Mouse (Mus musculus): ENCODE data around the gene Otof.

Otof gene

GRCm38 (mm10) chr5:30423572-30424244 is 38.0 kb downstream of the Otof start:
- DNase-seq (ENCODE audit: low spot score in 2 of 2) = peak; percentile 22 to 67

- no peak for DNase-seq (ENCODE audit: low spot score in 2 of 2)
Measured at GRCm38 (mm10) chr5:30423121-30423520, 38.6 kb downstream of the Otof start.

DNA sequence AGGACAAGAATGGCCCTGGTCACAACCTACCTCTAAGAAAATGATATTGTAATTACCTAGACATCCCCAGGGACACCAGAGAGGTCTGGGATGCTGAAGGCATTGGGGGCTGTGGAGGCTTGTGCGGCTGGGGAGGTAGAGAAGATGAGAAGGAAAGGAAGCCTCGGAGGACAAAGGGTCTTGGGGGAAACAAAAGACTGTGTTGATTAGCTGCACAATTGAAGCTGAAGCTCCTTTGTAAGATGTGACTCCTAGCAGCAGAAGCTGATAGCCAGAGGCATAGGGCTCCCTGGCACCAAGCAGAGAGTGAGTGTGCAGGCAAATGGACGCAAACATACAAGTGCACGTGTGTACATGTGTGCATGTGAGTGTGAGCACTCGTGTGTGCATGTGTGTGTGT is 45.1 kb downstream of the Otof start:
- DNase-seq (ENCODE audit: low spot score in 2 of 2) = no peak

DNA sequence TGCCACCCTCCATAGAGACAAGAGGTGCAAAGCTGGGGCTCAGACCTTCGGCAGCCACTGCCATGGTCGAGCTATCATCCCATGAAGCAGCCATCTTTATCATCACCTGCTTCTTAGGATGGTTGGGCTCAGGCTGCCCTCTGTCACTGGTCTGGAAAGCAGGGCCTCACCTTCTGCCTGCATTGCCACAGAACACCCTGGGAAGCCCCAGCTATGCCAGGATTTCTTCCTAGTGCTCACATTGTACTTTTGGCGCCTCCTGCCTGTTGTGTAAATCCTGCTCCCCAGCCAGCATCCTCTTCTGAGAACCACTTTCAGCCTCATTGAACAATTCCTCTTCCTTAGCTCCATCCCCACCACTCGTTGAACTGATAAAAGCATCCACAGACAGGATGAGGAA is 45.9 kb downstream of the Otof start:
- DNase-seq (ENCODE audit: low spot score in 2 of 2) = no peak

GRCm38 (mm10) chr5:30415381-30415780 is 46.4 kb downstream of the Otof start:
- DNase-seq (ENCODE audit: low spot score in 2 of 2) = no peak

- DNase-seq (ENCODE audit: low spot score in 2 of 2) = no peak
Measured at GRCm38 (mm10) chr5:30411524-30411923, 50.2 kb downstream of the Otof start.

DNA sequence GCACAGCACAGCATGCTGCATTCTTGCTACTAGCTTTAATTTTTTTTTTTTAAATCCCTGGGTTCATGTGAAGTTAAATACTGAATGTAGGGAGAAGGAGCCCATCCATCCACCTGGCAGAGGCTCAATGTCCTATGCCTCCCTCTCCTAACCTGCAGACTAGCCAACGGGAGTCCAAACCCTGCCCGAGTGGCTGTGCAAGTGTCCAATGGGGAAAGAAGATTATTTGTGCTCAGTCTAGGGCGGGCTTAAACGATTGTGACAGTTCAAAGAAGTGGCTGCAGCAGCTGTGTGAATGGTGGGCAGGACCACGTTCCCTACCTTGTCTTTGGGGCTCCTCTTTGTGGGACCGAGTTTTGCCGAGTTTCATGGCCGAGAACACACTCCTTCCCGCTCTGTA is 54.9 kb downstream of the Otof start:
- DNase-seq (ENCODE audit: low spot score in 2 of 2) = no peak

DNA sequence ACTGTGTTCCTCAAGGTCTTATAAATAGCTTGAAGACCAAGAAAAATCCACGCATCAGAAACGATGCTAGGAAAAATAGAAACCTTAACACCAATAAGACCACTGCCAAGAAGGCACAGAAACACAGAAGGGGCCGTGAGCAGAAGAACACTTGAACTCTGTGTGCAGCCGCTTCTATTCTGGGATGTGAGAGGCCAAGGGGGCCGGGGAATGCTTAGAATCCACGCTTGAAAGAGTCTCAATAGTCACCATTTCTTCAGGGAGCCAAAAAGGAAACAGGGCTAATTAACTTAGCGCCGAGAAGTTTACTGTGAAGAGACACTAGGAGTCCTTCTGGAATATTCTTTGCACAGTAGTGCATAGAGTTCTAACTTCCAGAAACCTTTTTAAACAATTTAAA is 60.6 kb downstream of the Otof start:
- DNase-seq (ENCODE audit: low spot score in 2 of 2) = peak in 1 of 2 experiments; percentile 15

GRCm38 (mm10) chr5:30400521-30400920 is 61.2 kb downstream of the Otof start:
- peak in 1 of 2 experiments; percentile 6 for DNase-seq (ENCODE audit: low spot score in 2 of 2)

DNA sequence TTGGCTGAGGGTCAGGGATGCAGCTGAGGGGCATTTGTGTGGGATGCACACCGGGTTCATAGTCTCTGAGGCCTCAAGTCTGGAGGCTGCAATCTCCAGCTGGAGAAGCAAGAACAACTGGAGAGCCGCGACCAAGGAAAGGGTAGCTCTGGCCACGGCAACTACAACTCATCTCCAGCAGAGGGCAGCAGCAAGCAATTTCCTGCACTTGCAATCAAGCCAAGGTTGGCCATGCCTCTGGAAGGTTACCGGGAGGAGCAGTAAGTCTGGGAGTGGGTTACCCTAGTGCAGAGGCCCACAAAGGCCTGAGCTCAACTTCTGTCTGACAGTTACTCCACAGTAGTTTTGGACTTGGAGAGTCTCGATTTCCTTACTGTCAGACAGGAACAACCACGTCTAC is 70.3 kb downstream of the Otof start:
- DNase-seq (ENCODE audit: low spot score in 2 of 2) = peak; percentile 75 to 81

DNA sequence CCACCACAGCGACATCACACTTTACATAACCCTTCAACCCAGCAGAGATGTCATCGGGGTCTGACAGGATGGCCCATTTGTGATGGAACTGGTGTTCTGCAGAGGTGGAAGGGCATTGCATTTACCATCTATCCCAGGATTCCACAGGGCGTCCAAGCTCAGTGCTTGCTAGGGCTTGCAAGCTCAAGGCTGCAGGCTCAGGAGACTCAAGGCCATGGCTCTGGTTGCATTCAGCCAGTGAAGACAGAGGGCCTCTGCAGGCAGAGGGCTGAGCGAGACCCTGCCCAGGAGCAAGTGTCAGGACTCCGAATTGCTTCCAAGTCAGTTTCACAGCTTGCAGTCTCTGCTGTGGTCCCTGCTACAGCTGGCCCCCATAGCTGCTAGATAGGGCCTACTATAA is 71.9 kb downstream of the Otof start:
- no peak for DNase-seq (ENCODE audit: low spot score in 2 of 2)

DNA sequence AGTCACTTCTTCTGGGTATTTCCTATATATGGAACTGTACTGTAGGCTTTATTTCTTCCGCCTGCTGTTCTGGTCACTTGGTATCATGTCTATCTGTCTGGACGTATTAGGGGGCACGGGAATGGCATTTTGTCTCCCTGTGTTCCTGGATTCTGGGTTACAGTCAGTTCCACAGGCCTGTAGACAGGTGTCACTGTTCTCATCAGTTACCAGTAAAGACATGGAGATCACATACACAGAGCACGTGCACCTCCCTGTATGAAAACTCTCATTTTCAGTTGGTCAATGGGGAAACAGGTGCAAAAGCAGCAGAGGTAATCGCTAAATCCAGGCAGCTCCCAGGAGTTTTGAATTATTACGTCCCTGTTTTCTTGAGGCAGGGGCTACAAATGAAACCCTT is 74.0 kb downstream of the Otof start:
- DNase-seq (ENCODE audit: low spot score in 2 of 2) = no peak

- DNase-seq (ENCODE audit: low spot score in 2 of 2) = no peak
Measured at GRCm38 (mm10) chr5:30382876-30383275, 78.9 kb downstream of the Otof start.

- DNase-seq (ENCODE audit: low spot score in 2 of 2) = peak; percentile 34 to 42
Measured at GRCm38 (mm10) chr5:30369426-30369825, 92.3 kb downstream of the Otof start.

GRCm38 (mm10) chr5:30367405-30367804 is 94.3 kb downstream of the Otof start:
- DNase-seq (ENCODE audit: low spot score in 2 of 2) = no peak

DNA sequence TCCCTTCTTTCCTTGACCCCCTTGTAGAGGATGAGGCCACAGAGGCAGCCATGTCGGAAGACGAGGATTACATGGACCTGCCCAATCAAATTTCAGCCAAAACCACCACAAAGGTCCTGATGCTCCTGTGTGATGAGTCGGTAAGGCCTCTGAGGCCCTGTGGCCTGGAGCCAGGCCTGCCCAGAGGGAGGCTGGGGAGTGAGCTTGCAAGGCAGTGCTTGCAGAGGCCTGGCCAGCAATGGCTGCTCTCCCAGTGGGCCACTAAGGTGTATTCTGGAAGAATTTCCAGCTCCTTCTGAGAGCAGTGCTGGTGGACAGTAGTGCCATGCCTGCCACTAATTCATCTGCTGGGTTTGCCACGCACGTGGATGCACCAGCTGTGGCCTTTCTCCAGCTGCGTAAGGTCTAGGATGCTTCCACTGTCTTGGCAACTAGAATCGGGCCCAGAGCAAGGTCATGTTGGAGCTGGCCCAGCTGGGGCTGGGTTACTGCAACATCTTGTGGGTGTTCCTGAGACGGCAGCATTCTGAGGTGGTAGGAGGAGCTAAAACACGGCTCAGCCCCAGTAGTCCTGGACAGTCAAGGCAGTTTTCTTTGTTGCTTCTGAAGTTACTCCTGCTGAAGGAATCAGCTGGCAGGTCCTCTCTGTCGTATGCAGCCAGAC is 103.2 kb downstream of the Otof start:
- no peak for DNase-seq (ENCODE audit: low spot score in 2 of 2)

DNA sequence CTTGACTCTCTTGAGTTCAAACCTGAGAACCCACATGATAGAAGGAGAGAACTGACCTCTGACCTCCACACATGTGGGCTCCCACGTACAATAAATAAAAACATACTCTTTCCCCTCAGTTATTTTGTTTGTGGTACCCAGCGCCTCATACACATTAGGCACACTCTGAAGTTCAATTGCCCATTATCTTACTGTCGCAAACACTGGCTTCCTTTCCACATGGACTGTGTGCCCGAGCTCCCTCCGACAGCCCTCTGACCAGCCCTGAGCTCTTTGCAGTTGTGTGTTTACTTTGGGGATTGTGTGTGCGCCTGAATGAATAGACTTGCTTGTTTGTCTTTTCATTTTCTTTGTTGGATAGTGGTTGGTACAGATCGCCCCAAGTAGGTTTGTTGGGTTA is 105.1 kb downstream of the Otof start:
- DNase-seq (ENCODE audit: low spot score in 2 of 2) = no peak

GRCm38 (mm10) chr5:30355559-30356159 is 106.1 kb downstream of the Otof start:
- DNase-seq (ENCODE audit: low spot score in 2 of 2) = no peak

DNA sequence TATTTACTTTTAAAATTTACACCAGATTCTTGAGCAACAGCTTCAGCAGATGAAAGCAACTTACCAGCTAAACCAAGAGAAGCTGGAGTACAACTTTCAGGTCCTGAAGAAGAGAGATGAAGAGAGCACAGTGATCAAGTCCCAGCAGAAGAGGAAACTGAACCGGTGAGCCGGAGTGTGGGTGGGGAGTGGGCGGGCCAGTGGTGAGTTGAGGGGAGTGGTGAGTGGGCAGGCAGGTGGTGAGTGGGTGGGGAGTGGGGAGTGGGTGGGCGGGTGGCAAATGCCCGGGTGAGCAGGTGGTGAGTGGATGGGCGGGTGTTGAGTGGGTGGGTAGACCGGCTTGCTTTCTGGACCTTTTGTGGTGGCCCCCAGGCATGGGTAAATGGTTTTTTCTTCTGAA is 106.6 kb downstream of the Otof start:
- no peak for DNase-seq (ENCODE audit: low spot score in 2 of 2)

- DNase-seq (ENCODE audit: low spot score in 2 of 2) = no peak
Measured at GRCm38 (mm10) chr5:30353605-30354004, 108.1 kb downstream of the Otof start.

GRCm38 (mm10) chr5:30343886-30344285 is 117.8 kb downstream of the Otof start:
- no peak for DNase-seq (ENCODE audit: low spot score in 2 of 2)

DNA sequence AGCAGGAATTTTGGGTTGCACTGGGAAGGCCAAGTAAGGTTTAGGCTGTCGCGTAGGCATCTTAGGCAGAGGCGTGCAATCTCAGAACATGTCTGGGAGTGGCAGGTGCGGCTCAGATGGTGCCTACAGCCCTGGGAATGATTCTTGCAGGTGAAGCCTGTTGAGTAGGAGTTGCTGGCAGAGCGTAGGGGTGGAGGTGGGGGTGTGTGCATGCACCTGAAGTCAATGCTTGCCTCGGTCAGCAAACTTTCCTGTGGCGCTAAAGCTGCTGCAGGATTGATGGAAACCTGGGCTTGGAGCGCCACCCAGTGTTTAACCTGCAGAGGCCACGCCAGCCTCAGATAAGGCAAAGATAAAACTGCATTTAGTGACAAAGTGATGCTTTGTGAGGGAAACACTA is 118.6 kb downstream of the Otof start:
- peak; percentile 73 to 77 for DNase-seq (ENCODE audit: low spot score in 2 of 2)

DNA sequence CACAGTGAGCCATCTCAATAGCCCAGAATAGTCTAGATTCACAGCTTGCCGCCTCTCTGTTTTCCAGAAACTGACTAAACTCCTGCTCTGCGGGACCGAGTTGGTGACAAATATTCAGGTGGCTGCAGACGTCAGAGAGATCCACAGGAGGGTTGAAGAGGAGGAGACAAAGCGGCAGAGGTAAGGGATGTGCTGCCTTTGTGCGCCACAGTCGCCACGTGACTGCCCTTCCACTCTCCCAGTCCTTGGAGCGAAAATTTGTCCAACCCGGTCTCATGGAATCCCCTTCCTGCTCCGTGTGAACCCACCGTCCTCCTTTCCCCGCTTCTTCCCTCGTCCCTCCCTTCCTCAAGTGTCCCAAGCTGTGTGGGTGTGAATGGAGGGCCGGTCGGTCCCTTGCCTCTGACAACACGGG is 119.1 kb downstream of the Otof start:
- peak; percentile 50 to 59 for DNase-seq (ENCODE audit: low spot score in 2 of 2)

Measured in right cerebral cortex, adult 2 months (tissue).